Mouse (Mus musculus): ENCODE measurements around the gene Armc9.

Gene Armc9

GRCm38 (mm10) chr1:86154133-86154823, at the start of gene Armc9:
Gene Armc9, plus strand, starts transcription at chr1:86154780.
- DNase-seq (ENCODE audit: low read depth, low spot score): peak; percentile 94

GRCm38 (mm10) chr1:86105054-86105453, 49.5 kb upstream of the Armc9 start:
- no peak for DNase-seq (ENCODE audit: low read depth, low spot score)

GRCm38 (mm10) chr1:86111779-86112178, 42.8 kb upstream of the Armc9 start, which contains the start of gene Htr2b:
Gene Htr2b, minus strand, starts transcription at chr1:86111970.
- no peak for DNase-seq (ENCODE audit: low read depth, low spot score)

GRCm38 (mm10) chr1:86114141-86114540, 40.4 kb upstream of the Armc9 start:
- no peak for DNase-seq (ENCODE audit: low read depth, low spot score)

GRCm38 (mm10) chr1:86119549-86119948, 35.0 kb upstream of the Armc9 start:
- no peak for DNase-seq (ENCODE audit: low read depth, low spot score)

- DNase-seq (ENCODE audit: low read depth, low spot score): no peak
Observed at GRCm38 (mm10) chr1:86126036-86126435, 28.5 kb upstream of the Armc9 start.

- DNase-seq (ENCODE audit: low read depth, low spot score): no peak
Observed at GRCm38 (mm10) chr1:86133337-86133736, 21.2 kb upstream of the Armc9 start, which contains the start of gene Gm21972. Gene Gm21972, plus strand, starts transcription at chr1:86133637.

- DNase-seq (ENCODE audit: low read depth, low spot score): no peak
Observed at GRCm38 (mm10) chr1:86135315-86135714, 19.3 kb upstream of the Armc9 start.

GRCm38 (mm10) chr1:86141081-86141480, 13.5 kb upstream of the Armc9 start:
- DNase-seq (ENCODE audit: low read depth, low spot score): no peak

- DNase-seq (ENCODE audit: low read depth, low spot score): no peak
Observed at GRCm38 (mm10) chr1:86143165-86143564, 11.4 kb upstream of the Armc9 start.

- DNase-seq (ENCODE audit: low read depth, low spot score): no peak
Observed at GRCm38 (mm10) chr1:86144001-86144944, 10.3 kb upstream of the Armc9 start.

GRCm38 (mm10) chr1:86146293-86146692, 8.3 kb upstream of the Armc9 start:
- DNase-seq (ENCODE audit: low read depth, low spot score): no peak

- DNase-seq (ENCODE audit: low read depth, low spot score): no peak
Observed at GRCm38 (mm10) chr1:86147557-86147956, 7.0 kb upstream of the Armc9 start.

- DNase-seq (ENCODE audit: low read depth, low spot score): no peak
Observed at GRCm38 (mm10) chr1:86148161-86148560, 6.4 kb upstream of the Armc9 start.

GRCm38 (mm10) chr1:86150929-86151328, 3.7 kb upstream of the Armc9 start:
- no peak for DNase-seq (ENCODE audit: low read depth, low spot score)

- no peak for DNase-seq (ENCODE audit: low read depth, low spot score)
Observed at GRCm38 (mm10) chr1:86151376-86151775, 3.2 kb upstream of the Armc9 start.

- no peak for DNase-seq (ENCODE audit: low read depth, low spot score)
Observed at GRCm38 (mm10) chr1:86152618-86153017, 2.0 kb upstream of the Armc9 start.

- no peak for DNase-seq (ENCODE audit: low read depth, low spot score)
Observed at GRCm38 (mm10) chr1:86154824-86155164, 214 bp downstream of the Armc9 start.

GRCm38 (mm10) chr1:86156075-86156474, 1.5 kb downstream of the Armc9 start:
- no peak for DNase-seq (ENCODE audit: low read depth, low spot score)

GRCm38 (mm10) chr1:86156595-86156994, 2.0 kb downstream of the Armc9 start:
- DNase-seq (ENCODE audit: low read depth, low spot score): no peak

GRCm38 (mm10) chr1:86160059-86160458, 5.5 kb downstream of the Armc9 start:
- no peak for DNase-seq (ENCODE audit: low read depth, low spot score)

GRCm38 (mm10) chr1:86160479-86160878, 5.9 kb downstream of the Armc9 start:
- no peak for DNase-seq (ENCODE audit: low read depth, low spot score)

- no peak for DNase-seq (ENCODE audit: low read depth, low spot score)
Observed at GRCm38 (mm10) chr1:86161061-86161460, 6.5 kb downstream of the Armc9 start.

Measured in embryo, embryonic 11.5 days (tissue).